Mouse (Mus musculus): ENCODE measurements around the gene Tra2a.
"Not testable (repeated sequence)": the region's sequence is repeated elsewhere in the genome, so short reads cannot be mapped to it uniquely, and the experiment has no call there.

The Tra2a gene

DNA sequence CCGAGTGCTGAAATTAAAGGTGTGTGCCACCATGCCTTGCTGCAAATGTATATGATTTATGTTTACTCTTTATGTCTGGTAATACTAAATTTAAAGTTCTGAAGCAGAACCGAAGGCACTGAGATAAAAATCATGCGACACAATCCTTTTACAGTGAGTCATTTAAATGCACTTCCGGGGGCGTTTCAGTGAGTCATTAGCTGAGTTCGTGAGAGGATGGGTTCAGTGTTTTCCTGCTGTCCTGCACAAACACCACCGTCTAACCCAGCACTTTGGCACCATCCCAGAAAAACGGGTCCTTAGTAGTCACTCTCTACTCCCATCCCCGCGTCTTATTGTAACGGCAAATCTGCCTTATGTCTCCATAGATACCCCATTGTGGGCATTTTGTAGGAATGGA lies 6.1 kb upstream of the Tra2a start:
- Histone ChIP-seq H3K9me3 (ENCODE audit: low read length) (peaks cover 30% of the 10 kb centered on the region), H3K36me3 (ENCODE audit: insufficient read depth, low read length) (peaks cover 13% of the 10 kb centered on the region; the same call in 1 of the 2 replicates), H3K4me1 (replicated peaks; ENCODE audit: low read depth, low read length) (peaks cover 57% of the 10 kb centered on the region), H3K4me3 (replicated peaks; ENCODE audit: low read length) (no peak overlapping the region), H3K27me3 (ENCODE audit: insufficient read depth, low read length) (no peaks in the 10 kb centered on the region)
- no peak for TF ChIP-seq NANOG (IDR thresholded peaks at IDR 0.05; ENCODE audit: borderline replicate concordance, low read length)
- no peak for TF ChIP-seq CTCF (conservative IDR thresholded peaks at IDR 0.05; ENCODE audit: low read length)
- no peak for TF ChIP-seq POU5F1 (IDR thresholded peaks at IDR 0.05; ENCODE audit: borderline replicate concordance, low read length)

DNA sequence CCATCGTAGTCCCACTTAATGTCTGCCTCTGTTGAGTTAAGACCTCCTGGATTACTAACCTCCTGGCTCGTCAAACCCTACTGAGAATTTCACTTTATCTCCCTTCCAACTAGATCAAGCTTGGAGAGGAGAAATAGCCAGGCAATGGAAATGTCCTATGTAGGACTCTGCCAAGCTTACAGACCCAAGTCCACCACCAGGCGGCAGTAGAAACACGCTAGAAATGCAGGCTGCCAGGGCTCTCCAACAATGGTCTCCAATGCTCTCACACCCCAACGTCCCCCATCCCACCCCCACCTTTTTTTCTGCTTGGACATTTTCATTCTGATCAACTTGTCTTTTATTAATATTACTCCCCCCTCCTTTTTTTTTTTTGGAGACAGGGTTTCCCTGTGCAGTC lies 5.4 kb upstream of the Tra2a start:
- peaks cover 61% of the 10 kb centered on the region for H3K4me1 ChIP-seq (replicated peaks; ENCODE audit: low read depth, low read length)
- no peaks in the 10 kb centered on the region for H3K27me3 ChIP-seq (ENCODE audit: insufficient read depth, low read length)
- H3K9me3 ChIP-seq (ENCODE audit: low read length) = peaks cover 28% of the 10 kb centered on the region
- no peak overlapping the region for H3K4me3 ChIP-seq (replicated peaks; ENCODE audit: low read length)
- peaks cover 13% of the 10 kb centered on the region; the same call in 1 of the 2 replicates for H3K36me3 ChIP-seq (ENCODE audit: insufficient read depth, low read length)
- TF ChIP-seq CTCF (conservative IDR thresholded peaks at IDR 0.05; ENCODE audit: low read length) (peak; percentile 91), POU5F1 (IDR thresholded peaks at IDR 0.05; ENCODE audit: borderline replicate concordance, low read length) (no peak)

DNA sequence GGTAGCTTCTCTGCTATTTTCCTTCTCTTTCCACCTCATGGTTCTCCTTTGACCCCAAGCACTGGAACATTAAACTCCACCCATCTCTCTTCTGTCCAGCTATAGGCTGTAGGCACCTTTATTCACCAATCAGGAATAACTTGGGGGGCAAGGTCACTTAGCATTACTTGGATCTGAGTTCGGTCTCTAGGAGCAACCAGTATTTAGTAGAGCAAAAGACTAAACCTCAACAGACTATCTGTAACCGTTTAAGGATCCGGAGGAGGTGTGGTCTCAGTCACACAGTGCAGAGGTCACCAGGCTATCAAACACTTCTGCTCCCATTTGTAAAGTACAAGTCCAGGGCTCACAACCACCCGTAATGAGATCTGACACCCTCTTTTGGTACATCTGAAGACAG lies 3.9 kb upstream of the Tra2a start:
- H3K36me3 ChIP-seq (ENCODE audit: insufficient read depth, low read length) = peaks cover 13% of the 10 kb centered on the region; the same call in 1 of the 2 replicates

DNA sequence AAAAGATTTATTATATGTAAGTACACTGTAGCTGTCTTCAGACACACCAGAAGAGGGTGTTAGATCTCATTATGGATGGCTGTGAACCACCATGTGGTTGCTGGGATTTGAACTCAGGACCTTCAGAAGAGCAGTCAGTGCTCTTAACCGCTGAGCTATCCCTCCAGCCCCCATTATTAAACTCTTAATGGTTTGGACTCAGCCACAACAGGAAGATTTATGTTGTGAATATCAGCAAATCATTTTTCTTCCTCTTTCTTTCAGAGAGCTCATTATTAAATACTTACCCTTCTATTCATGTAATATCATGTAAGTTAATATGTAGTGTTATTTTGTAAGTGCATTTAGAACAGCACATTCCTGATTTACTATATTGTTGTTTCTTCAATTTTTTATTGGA lies 1.4 kb upstream of the Tra2a start:
- H3K36me3 ChIP-seq (ENCODE audit: insufficient read depth, low read length) = peaks cover 18% of the 10 kb centered on the region; the same call in 1 of the 2 replicates
- peaks cover 62% of the 10 kb centered on the region for H3K4me1 ChIP-seq (replicated peaks; ENCODE audit: low read depth, low read length)
- H3K4me3 ChIP-seq (replicated peaks; ENCODE audit: low read length); H3K27me3 ChIP-seq (ENCODE audit: insufficient read depth, low read length); H3K9me3 ChIP-seq (ENCODE audit: low read length): not testable (repeated sequence)

More for the DNA sequence above, 3.9 kb upstream of the Tra2a start:
- peaks cover 47% of the 10 kb centered on the region for H3K4me1 ChIP-seq (replicated peaks; ENCODE audit: low read depth, low read length)
- no peak for TF ChIP-seq POU5F1 (IDR thresholded peaks at IDR 0.05; ENCODE audit: borderline replicate concordance, low read length)
- no peak for TF ChIP-seq CTCF (conservative IDR thresholded peaks at IDR 0.05; ENCODE audit: low read length)
- TF ChIP-seq NANOG (IDR thresholded peaks at IDR 0.05; ENCODE audit: borderline replicate concordance, low read length) = no peak
- no peaks in the 10 kb centered on the region for H3K27me3 ChIP-seq (ENCODE audit: insufficient read depth, low read length)
- H3K9me3 ChIP-seq (ENCODE audit: low read length) = peaks cover 22% of the 10 kb centered on the region
- no peak overlapping the region for H3K4me3 ChIP-seq (replicated peaks; ENCODE audit: low read length)

- H3K27me3 ChIP-seq (ENCODE audit: insufficient read depth, low read length); H3K9me3 ChIP-seq (ENCODE audit: low read length): not testable (repeated sequence)
- peak overlapping the region; percentile 98 for H3K4me3 ChIP-seq (replicated peaks; ENCODE audit: low read length)
- peaks cover 63% of the 10 kb centered on the region for H3K4me1 ChIP-seq (replicated peaks; ENCODE audit: low read depth, low read length)
- H3K36me3 ChIP-seq (ENCODE audit: insufficient read depth, low read length) = peaks cover 19% of the 10 kb centered on the region
These were observed 613 bp upstream of the Tra2a start for GRCm38 (mm10) chr6:49264446-49264845.

DNA sequence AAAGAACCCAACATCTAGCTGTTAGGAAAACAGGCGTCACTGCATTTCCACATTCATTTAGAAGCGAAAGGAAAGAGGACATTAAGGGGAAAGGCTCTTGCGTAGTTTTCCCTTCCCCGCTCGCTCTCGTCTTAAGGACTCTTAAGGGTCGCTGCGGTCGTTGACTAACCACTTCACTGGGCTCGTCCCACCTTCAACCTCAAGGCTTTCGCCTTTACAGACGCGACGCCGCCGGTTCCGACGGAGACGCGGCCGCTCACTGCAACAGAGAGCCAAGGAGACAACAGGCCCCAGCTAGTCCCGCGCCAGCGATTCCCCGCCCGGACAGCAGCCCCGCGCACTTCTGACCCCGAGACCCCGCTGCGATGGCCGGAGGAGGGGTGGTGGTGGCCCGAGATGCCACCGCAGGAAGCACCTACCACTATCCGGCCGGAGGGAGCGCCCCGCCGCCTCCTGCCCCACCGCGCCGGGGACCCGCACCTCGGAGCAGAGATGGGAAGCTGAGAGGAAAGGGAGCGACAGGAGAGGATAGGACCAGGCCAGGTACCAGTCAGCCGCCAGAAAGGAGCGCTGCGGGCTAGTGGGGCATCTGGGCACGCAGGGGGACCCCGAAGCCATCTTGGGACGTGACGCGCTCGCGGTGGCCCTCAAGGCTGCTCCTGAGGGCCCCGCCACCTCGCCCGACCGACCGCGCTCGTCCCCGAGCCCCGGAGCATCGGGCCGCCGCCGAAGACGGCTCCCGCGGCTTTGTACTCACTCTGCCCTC lies 569 bp downstream of the Tra2a start:
- no peaks in the 10 kb centered on the region for H3K27me3 ChIP-seq (ENCODE audit: insufficient read depth, low read length)
- TF ChIP-seq NANOG (IDR thresholded peaks at IDR 0.05; ENCODE audit: borderline replicate concordance, low read length) = no peak
- no peak for TF ChIP-seq CTCF (conservative IDR thresholded peaks at IDR 0.05; ENCODE audit: low read length)
- no peak for TF ChIP-seq POU5F1 (IDR thresholded peaks at IDR 0.05; ENCODE audit: borderline replicate concordance, low read length)
- H3K4me3 ChIP-seq (replicated peaks; ENCODE audit: low read length) = peak overlapping the region; percentile 98
- H3K9me3 ChIP-seq (ENCODE audit: low read length) = no peaks in the 10 kb centered on the region
- H3K4me1 ChIP-seq (replicated peaks; ENCODE audit: low read depth, low read length) = peaks cover 66% of the 10 kb centered on the region
- H3K36me3 ChIP-seq (ENCODE audit: insufficient read depth, low read length) = peaks cover 29% of the 10 kb centered on the region

DNA sequence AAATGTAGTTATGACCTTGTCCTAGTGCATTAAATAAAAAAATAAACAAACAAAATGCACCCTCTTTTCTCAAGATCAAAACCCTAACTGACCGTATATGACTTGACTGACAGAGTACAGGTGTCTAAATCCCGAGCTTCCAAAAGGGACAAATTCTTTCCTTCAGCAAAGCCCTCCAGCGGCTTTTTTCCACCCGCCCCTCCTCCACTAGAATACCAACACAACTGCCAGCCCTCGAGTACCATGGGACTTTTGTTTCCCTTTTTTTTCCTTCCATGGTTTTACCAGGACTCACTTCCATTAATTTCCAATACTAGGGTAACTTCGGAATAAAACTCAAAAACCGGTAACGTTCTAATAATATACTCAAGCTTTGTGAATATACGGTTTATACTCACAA lies 1.4 kb downstream of the Tra2a start:
- no peaks in the 10 kb centered on the region for H3K27me3 ChIP-seq (ENCODE audit: insufficient read depth, low read length)
- peak overlapping the region; percentile 98 for H3K4me3 ChIP-seq (replicated peaks; ENCODE audit: low read length)
- TF ChIP-seq NANOG (IDR thresholded peaks at IDR 0.05; ENCODE audit: borderline replicate concordance, low read length) (no peak), CTCF (conservative IDR thresholded peaks at IDR 0.05; ENCODE audit: low read length) (no peak), POU5F1 (IDR thresholded peaks at IDR 0.05; ENCODE audit: borderline replicate concordance, low read length) (no peak)
- peaks cover 66% of the 10 kb centered on the region for H3K4me1 ChIP-seq (replicated peaks; ENCODE audit: low read depth, low read length)
- H3K36me3 ChIP-seq (ENCODE audit: insufficient read depth, low read length) = peaks cover 37% of the 10 kb centered on the region
- H3K9me3 ChIP-seq (ENCODE audit: low read length) = no peaks in the 10 kb centered on the region

- H3K4me1 ChIP-seq (replicated peaks; ENCODE audit: low read depth, low read length) = peaks cover 75% of the 10 kb centered on the region
- peak overlapping the region; percentile 98 for H3K4me3 ChIP-seq (replicated peaks; ENCODE audit: low read length)
- TF ChIP-seq POU5F1 (IDR thresholded peaks at IDR 0.05; ENCODE audit: borderline replicate concordance, low read length) = no peak
- no peak for TF ChIP-seq NANOG (IDR thresholded peaks at IDR 0.05; ENCODE audit: borderline replicate concordance, low read length)
- no peak for TF ChIP-seq CTCF (conservative IDR thresholded peaks at IDR 0.05; ENCODE audit: low read length)
- H3K36me3 ChIP-seq (ENCODE audit: insufficient read depth, low read length) = peaks cover 44% of the 10 kb centered on the region
- H3K27me3 ChIP-seq (ENCODE audit: insufficient read depth, low read length) = no peaks in the 10 kb centered on the region
- H3K9me3 ChIP-seq (ENCODE audit: low read length) = no peaks in the 10 kb centered on the region
These were observed 4.1 kb downstream of the Tra2a start for GRCm38 (mm10) chr6:49259711-49260110.

DNA sequence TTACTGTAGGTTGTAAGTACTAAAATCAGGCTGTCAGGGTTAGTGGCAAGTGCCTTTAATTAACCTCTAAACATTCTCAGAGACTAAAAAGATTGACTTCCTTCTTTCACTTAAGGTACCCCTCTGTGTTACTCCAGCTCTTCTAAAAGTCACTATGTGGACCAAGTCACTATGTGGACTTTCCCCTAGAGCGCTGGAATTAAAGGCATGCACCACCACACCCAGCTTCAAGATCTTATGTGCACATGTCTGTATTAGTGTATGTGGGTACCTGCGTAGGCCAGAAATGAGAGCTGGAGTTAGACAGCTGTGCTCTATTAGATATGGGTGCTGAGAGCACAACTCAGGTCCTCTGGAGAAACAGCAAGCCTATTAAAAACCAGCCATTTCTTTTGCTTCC lies 6.0 kb downstream of the Tra2a start:
- Histone ChIP-seq H3K4me1 (replicated peaks; ENCODE audit: low read depth, low read length) (peaks cover 86% of the 10 kb centered on the region), H3K4me3 (replicated peaks; ENCODE audit: low read length) (peak overlapping the region; percentile 1; the same call in 1 of the 2 replicates), H3K36me3 (ENCODE audit: insufficient read depth, low read length) (peaks cover 55% of the 10 kb centered on the region), H3K27me3 (ENCODE audit: insufficient read depth, low read length) (no peaks in the 10 kb centered on the region), H3K9me3 (ENCODE audit: low read length) (no peaks in the 10 kb centered on the region)
- no peak; the same call in 1 of the 2 replicates for TF ChIP-seq CTCF (conservative IDR thresholded peaks at IDR 0.05; ENCODE audit: low read length)
- TF ChIP-seq POU5F1 (IDR thresholded peaks at IDR 0.05; ENCODE audit: borderline replicate concordance, low read length) = no peak
- TF ChIP-seq NANOG (IDR thresholded peaks at IDR 0.05; ENCODE audit: borderline replicate concordance, low read length) = no peak
